Mouse (Mus musculus): ENCODE measurements around the gene Katnb1. TPM values are rescaled to one million over a fixed set of nuclear protein-coding genes. Genes with fewer than 3 reads are reported as not detected.

The Katnb1 gene
- polyA plus RNA-seq (2016; fragmentation: Nextera tagmentation; extraction: Ambion mirVana) = 35.6 and 40.8 TPM in 2 replicates

DNA sequence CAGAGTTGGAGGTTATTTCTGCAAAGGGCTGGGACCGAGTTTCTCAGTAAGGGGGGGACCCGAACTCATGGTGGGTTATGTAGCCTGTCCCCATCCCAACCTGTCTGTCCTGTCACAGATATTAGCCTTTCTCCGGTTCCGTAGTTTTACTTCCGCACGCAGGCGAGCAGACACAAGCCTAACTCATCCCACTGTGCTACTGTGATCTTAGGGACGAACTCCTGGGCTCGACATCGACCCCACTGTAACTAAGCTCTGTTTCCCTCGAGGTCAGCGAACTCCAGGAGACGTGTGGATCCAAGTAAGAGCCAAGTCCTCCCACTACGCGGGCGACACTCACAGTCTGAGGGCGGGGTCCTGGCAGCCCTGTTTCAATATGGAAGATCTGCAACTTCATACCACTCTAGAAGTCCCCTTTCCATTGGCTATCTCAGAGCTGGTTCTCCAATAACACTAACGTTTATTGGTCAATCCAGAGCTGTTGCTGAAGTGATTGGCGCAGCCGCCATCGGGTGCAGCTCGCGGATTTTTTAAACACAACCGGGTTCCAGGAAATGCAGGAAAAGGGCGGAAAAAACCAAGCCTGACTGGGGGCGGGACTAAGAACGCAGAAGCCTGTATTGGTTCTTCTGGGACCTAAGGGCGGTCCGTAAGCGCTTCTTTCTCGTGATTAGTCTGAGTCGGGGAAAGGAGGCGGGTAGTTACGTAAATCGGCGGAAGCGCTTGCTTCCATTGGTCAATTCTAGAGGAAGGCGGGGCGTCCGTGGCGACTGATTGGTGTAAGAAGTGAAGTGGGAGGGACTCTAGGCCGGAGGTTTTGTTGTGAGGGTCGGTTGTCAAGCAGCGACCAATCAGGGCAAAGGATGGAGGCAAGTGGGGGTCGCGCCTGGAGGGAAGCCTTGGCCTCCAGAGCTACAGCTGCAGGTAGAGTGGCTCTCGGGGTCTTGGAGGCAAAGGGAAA is at the start of gene Katnb1:
Katnb1 (plus strand) TSS at position 806 of the 961 bp plus-strand sequence.
- ATAC-seq (ENCODE audit: low FRiP score, low read depth) = peak; percentile 97

DNA sequence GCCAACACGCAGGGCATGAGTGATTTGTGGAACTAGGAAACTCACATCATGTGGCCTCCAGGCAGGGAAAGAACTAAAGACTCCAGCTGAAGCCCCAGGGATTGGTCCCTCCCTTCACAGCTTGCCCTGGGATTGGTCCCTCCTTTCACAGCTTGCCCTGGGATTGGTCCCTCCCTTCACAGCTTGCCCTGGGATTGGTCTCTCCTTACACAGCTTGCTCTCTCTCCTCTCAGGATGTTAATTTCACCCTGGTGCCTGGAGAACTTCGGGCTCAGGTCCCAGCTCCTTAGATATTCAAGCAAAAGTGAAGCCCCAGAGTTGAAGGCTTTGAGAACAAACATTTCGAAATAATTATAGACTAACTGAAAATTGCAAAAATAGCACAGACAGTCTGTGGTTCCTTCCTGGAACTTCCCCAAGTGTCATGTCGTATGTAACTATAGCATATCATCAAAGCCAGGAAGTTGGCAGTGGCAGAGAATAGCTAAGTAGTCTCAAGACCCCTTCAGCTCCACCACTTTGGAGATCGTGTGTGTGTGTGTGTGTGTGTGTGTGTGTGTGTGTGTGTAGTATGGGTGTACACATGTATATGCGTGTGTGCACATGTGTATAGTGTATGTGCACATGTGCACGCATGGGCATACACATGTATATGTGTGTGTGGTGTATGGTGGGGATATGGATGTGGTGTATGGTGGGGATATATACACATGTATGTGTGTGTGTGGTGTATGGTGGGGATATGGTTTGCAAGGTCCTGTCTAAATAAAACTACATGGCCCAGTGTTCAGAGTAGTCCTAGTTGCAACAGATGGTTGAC is 43.7 kb upstream of the Katnb1 start:
- Histone ChIP-seq H3K27ac (replicated peaks) (no peak overlapping the region), H3K36me3 (no peaks in the 10 kb centered on the region), H3K4me1 (no peaks in the 10 kb centered on the region), H3K4me3 (no peak overlapping the region), H3K9me3 (no peaks in the 10 kb centered on the region), H3K9ac (replicated peaks) (no peak overlapping the region), H3K4me2 (replicated peaks) (no peak overlapping the region), H3K27me3 (no peaks in the 10 kb centered on the region)
- WGBS = 74% methylated on average over 7 of the region's 7 CpGs
- ATAC-seq (ENCODE audit: low FRiP score, low read depth) = no peak

More for the DNA sequence above, at the start of gene Katnb1:
- no peaks in the 10 kb centered on the region for H3K9me3 ChIP-seq
- no peaks in the 10 kb centered on the region for H3K27me3 ChIP-seq
- H3K4me3 ChIP-seq = peak within 1 kb of the TSS; percentile 85
- peak within 1 kb of the TSS; percentile 82 for H3K9ac ChIP-seq (replicated peaks)
- H3K4me1 ChIP-seq = peaks cover 19% of the 10 kb centered on the region
- under 1% methylated on average over 47 of the region's 47 CpGs for WGBS
- H3K36me3 ChIP-seq = peaks cover 20% of the 10 kb centered on the region
- H3K27ac ChIP-seq (replicated peaks) = peak within 1 kb of the TSS; percentile 68
- H3K4me2 ChIP-seq (replicated peaks) = peak within 1 kb of the TSS; percentile 97

DNA sequence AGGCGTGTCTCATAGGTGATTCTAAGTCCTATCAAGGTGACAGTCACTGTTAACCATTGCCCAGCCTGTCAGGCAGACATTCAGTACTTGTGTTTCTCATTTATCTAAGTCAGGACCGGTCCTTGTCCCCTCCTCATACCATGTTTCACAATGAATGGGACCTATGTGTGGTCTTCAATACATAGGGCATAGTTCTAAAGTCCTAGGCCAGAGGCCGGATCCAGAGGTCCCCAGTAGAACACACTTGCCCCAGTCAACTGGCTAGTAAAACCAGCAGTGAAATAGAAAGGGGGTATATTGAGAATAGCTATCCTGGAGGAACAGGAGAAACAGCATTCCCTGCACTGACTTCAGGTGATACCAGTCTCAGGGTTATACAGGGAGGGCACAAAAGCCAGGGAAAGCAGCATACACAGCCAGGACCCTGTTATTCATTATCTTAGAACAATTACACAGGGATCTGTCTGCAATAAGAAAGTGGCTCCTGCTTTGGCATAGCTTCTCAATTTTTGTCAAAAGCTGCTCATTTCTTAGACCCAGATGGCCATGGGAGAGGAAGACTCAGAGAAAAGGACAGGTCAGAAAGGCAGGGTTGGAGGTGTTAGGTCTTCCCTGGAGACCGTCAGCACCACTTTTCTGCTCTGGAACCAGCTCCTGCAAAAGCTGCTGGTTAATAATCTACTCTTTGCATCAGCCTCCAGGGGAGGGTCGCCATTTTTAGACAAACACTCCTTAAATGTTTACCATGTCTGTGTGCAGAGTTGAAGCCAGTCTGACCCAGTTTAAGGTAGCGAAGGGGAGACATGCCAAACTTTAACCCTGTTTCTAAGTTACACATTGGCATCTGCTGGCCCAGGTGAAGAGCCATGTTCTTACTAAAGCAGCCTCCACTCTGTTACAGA is 38.9 kb upstream of the Katnb1 start:
- Histone ChIP-seq H3K4me3 (no peak overlapping the region), H3K27me3 (no peaks in the 10 kb centered on the region), H3K4me1 (no peaks in the 10 kb centered on the region), H3K36me3 (no peaks in the 10 kb centered on the region), H3K9me3 (no peaks in the 10 kb centered on the region), H3K27ac (replicated peaks) (no peak overlapping the region), H3K4me2 (replicated peaks) (no peak overlapping the region), H3K9ac (replicated peaks) (no peak overlapping the region)
- no peak for ATAC-seq (ENCODE audit: low FRiP score, low read depth)
- WGBS = 77% methylated on average over 6 of the region's 6 CpGs

DNA sequence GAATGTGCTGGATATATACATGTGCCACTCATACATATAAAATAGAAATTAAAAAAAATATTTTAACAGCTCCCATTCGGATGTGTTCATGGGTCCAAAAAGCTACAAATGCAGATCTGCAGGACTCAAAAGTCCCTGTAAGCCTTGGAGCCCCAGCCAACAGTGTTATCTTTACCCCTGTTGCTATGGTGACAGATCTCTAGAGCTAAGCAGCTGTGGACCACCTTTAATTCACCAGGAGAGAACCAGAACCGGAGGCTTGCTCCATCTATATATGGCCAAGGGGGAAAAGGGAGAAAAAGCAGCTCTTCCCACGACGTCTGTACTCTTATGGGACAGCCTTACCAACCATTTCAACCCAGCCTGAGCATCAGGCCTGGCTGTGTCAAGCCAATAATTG is 36.2 kb upstream of the Katnb1 start:
- no peak overlapping the region for H3K27ac ChIP-seq (replicated peaks)

DNA sequence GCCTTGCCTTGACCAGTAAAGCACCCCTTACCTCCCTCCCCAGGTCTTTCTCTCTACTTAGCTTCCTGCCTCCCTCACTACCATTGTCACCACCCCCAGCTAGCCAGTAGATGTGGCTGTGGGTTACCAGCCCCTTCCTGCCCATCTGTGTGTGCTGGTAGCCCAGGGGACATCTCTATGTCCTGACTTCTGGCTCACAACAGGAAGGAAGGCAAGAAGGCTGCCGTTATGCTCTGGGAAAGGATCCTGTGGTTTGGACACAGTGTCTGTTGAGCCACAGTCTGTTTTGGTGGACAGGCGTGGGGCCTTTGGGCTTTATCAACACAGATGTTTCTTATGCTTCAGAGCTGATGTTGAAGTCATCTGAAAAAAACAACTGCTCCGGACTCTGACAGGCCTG is 34.0 kb upstream of the Katnb1 start:
- Histone ChIP-seq H3K4me1 (peaks cover 8% of the 10 kb centered on the region; the same call in 1 of the 2 replicates), H3K4me3 (no peak overlapping the region), H3K9ac (replicated peaks) (no peak overlapping the region), H3K27ac (replicated peaks) (no peak overlapping the region), H3K4me2 (replicated peaks) (no peak overlapping the region), H3K27me3 (no peaks in the 10 kb centered on the region), H3K9me3 (no peaks in the 10 kb centered on the region), H3K36me3 (no peaks in the 10 kb centered on the region)
- WGBS = 85% methylated on average over 3 of the region's 3 CpGs
- ATAC-seq (ENCODE audit: low FRiP score, low read depth) = no peak

More for the DNA sequence above, 36.2 kb upstream of the Katnb1 start:
- Histone ChIP-seq H3K4me3 (no peak overlapping the region), H3K4me2 (replicated peaks) (no peak overlapping the region), H3K27me3 (no peaks in the 10 kb centered on the region), H3K9me3 (no peaks in the 10 kb centered on the region), H3K36me3 (no peaks in the 10 kb centered on the region), H3K4me1 (peaks cover 8% of the 10 kb centered on the region; the same call in 1 of the 2 replicates), H3K9ac (replicated peaks) (no peak overlapping the region)
- WGBS = 50% methylated on average over 4 of the region's 4 CpGs
- no peak for ATAC-seq (ENCODE audit: low FRiP score, low read depth)

DNA sequence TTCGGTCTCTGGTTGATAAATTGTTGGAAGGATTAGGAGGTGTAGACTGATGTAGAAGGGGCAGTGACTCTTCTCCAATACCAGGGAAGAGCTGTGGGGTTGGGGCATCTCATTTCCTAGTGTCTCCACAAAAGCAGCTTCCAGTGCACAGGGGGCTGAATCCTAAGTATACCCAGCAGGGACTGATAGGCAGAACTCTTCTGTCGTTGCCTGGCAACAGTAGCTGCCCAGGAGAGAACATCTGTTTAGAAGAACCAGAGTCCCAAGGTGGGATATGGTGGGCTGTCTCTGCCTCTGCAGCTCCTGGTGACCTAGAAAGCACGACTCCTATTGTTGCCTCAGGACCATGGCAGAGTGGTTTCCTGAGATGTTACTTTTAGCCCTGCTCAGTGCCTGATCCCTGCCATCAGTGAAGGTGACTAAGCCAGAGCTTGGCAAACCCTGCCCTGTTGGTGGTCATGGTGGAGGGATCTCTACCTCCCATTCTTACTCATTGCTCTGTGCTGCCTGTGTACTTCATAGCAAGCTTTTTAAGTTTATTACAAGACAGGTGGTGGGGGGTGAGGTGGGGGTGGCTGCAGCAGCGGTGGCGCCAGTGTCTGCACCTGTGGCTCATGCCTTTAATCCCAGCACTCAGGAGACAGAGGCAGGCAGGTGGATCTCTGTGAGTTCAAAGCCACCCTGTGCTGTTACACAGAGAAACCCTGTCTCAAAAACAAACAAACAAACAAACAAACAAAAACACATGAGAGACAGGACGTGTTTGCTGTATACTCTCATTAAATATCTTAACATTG is 32.9 kb upstream of the Katnb1 start:
- Histone ChIP-seq H3K4me1 (peaks cover 8% of the 10 kb centered on the region; the same call in 1 of the 2 replicates), H3K36me3 (no peaks in the 10 kb centered on the region), H3K4me3 (no peak overlapping the region), H3K4me2 (replicated peaks) (no peak overlapping the region), H3K27ac (replicated peaks) (no peak overlapping the region), H3K9ac (replicated peaks) (no peak overlapping the region), H3K27me3 (no peaks in the 10 kb centered on the region), H3K9me3 (no peaks in the 10 kb centered on the region)
- 65% methylated on average over 6 of the region's 6 CpGs for WGBS
- no peak for ATAC-seq (ENCODE audit: low FRiP score, low read depth)

DNA sequence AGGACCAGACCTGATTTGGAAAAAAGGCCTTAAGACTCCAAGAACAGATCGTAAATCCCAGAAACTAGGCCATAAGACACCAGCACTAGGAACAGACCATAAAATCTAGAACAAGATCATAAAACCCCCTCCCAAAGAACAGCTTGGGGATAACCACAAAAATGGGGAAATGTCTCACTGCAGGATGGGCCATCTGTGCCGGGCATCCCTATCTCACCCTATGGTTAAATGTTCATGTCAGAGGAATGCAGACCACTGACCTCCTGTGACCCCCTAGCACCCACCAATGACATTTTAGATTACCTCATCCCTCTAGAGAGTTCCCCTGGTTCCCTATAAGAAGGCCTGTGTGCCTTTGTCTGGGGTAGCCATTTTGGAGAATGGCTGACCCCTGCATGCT is 31.4 kb upstream of the Katnb1 start:
- no peak overlapping the region for H3K4me2 ChIP-seq (replicated peaks)
- no peak overlapping the region for H3K27ac ChIP-seq (replicated peaks)
- no peaks in the 10 kb centered on the region for H3K27me3 ChIP-seq
- H3K4me3 ChIP-seq = no peak overlapping the region
- H3K9me3 ChIP-seq = no peaks in the 10 kb centered on the region
- H3K4me1 ChIP-seq = peaks cover 8% of the 10 kb centered on the region; the same call in 1 of the 2 replicates
- H3K36me3 ChIP-seq = no peaks in the 10 kb centered on the region
- 88% methylated on average over 2 of the region's 2 CpGs for WGBS
- no peak for ATAC-seq (ENCODE audit: low FRiP score, low read depth)
- no peak overlapping the region for H3K9ac ChIP-seq (replicated peaks)

DNA sequence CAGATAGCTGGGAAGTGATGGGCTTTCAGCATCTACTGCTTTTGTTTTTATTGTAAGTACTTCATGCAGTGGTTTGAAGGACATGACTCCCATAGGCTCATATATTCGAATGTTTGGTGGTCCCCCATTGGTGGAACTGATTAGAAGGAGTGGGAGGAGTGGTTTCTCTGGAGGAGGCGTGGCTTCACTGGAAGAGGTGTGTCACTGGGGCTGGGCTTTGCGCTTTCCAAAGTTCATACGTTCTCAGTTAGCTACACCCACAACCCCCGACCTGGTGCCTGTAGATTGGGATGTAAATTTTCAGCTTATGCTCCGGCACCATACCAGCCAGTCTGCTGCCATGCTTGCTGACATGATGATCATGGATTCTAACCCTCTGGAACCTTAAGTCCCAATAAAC is 26.5 kb upstream of the Katnb1 start:
- H3K4me2 ChIP-seq (replicated peaks) = no peak overlapping the region
- H3K27ac ChIP-seq (replicated peaks) = no peak overlapping the region
- WGBS = 67% methylated on average over 6 of the region's 6 CpGs
- H3K4me1 ChIP-seq = 0 out of 2 replicates have a peak, but pooled peaks cover 2% of the 10 kb centered on the region
- H3K27me3 ChIP-seq = no peaks in the 10 kb centered on the region
- no peaks in the 10 kb centered on the region for H3K36me3 ChIP-seq
- H3K4me3 ChIP-seq = no peak overlapping the region
- no peak for ATAC-seq (ENCODE audit: low FRiP score, low read depth)
- no peak overlapping the region for H3K9ac ChIP-seq (replicated peaks)
- H3K9me3 ChIP-seq = no peaks in the 10 kb centered on the region

- no peak within 1 kb of the TSS for H3K27ac ChIP-seq (replicated peaks)
- no peaks in the 10 kb centered on the region for H3K9me3 ChIP-seq
- 0 out of 2 replicates have a peak, but pooled peaks cover 2% of the 10 kb centered on the region for H3K4me1 ChIP-seq
- no peak within 1 kb of the TSS for H3K9ac ChIP-seq (replicated peaks)
- H3K27me3 ChIP-seq = no peaks in the 10 kb centered on the region
- no peak within 1 kb of the TSS for H3K4me3 ChIP-seq
- peak; percentile 83 for ATAC-seq (ENCODE audit: low FRiP score, low read depth)
- no peaks in the 10 kb centered on the region for H3K36me3 ChIP-seq
- WGBS = 7% methylated on average over 2 of the region's 2 CpGs
- no peak within 1 kb of the TSS for H3K4me2 ChIP-seq (replicated peaks)
These were observed 26.0 kb upstream of the Katnb1 start, which contains the start of gene Drc7 for GRCm38 (mm10) chr8:95054927-95055510. Gene Drc7, plus strand, starts transcription at chr8:95055103.

DNA sequence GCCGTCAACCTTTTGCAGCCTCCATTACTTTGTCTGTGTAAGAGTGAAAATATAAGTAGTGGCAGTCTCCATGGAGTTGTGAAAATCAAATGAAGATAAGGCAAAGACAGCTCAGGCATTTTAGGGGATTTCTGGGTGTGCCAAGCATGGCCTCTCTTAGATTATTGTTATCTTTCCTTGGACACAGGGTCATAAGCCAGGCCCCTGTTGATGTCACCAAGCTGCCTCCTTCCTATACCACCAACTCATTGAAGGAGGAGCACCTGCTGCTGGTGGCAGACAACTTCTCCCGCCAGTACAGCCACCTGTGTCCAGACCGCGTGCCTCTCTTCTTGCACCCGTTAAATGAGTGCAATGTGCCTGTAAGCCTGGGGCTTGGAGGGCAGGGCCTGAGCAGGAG is 24.6 kb upstream of the Katnb1 start:
- Histone ChIP-seq H3K36me3 (no peaks in the 10 kb centered on the region), H3K9me3 (no peaks in the 10 kb centered on the region), H3K4me2 (replicated peaks) (no peak overlapping the region), H3K4me1 (0 out of 2 replicates have a peak, but pooled peaks cover 2% of the 10 kb centered on the region), H3K27me3 (no peaks in the 10 kb centered on the region), H3K27ac (replicated peaks) (no peak overlapping the region), H3K9ac (replicated peaks) (no peak overlapping the region), H3K4me3 (no peak overlapping the region)
- 87% methylated on average over 5 of the region's 5 CpGs for WGBS
- ATAC-seq (ENCODE audit: low FRiP score, low read depth) = no peak
